Mouse (Mus musculus): ENCODE results near the gene Nsg2. TPM values are rescaled to one million over a fixed set of nuclear protein-coding genes. Genes with fewer than 3 reads are reported as not detected.

Gene Nsg2
- total and polyA plus RNA-seq, 2 experiments from 2014 or later: 641 to 1,042 TPM

DNA sequence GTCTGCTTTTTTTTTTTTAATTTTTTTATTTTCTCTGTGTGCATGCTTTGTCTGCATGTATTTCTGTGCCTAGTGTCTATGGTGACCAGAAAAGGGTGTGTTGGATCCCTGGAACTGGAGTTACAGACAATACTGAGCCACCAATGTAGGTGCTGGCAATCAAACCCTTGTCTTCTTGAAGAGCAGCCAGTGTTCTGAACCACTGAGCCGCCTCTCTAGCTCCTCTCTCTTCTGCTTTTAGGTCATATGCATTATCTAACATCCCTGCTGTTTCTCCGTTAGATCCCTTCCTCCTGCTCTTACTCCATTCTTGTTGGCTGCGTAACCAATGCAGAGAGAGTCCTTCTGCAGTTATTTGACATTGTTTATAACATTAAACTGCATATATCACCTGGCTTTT lies 8.6 kb downstream of the Nsg2 start:
- Histone ChIP-seq H3K36me3 (ENCODE audit: insufficient read depth, low read length) (peaks cover 20% of the 10 kb centered on the region), H3K27me3 (ENCODE audit: insufficient read depth, low read length) (no peaks in the 10 kb centered on the region), H3K9ac (replicated peaks; ENCODE audit: low read length, poor library complexity, severe bottlenecking) (no peak overlapping the region), H3K9me3 (ENCODE audit: low read length) (no peaks in the 10 kb centered on the region), H3K4me2 (ENCODE audit: low read depth, low read length, poor library complexity, severe bottlenecking) (peak overlapping the region; percentile 34), H3K4me3 (ENCODE audit: low read depth, low read length) (no peak overlapping the region), H3K27ac (ENCODE audit: low read depth, low read length) (peak overlapping the region; percentile 68; the same call in 1 of the 2 replicates), H3K4me1 (ENCODE audit: insufficient read depth, low read length) (peaks cover 27% of the 10 kb centered on the region)
- TF ChIP-seq CTCF (IDR thresholded peaks at IDR 0.05): no peak
- WGBS: 46% methylated on average over 3 of the region's 3 CpGs
- DNase-seq (ENCODE audit: low spot score): no peak
- no peak for ATAC-seq (ENCODE audit: low FRiP score)

DNA sequence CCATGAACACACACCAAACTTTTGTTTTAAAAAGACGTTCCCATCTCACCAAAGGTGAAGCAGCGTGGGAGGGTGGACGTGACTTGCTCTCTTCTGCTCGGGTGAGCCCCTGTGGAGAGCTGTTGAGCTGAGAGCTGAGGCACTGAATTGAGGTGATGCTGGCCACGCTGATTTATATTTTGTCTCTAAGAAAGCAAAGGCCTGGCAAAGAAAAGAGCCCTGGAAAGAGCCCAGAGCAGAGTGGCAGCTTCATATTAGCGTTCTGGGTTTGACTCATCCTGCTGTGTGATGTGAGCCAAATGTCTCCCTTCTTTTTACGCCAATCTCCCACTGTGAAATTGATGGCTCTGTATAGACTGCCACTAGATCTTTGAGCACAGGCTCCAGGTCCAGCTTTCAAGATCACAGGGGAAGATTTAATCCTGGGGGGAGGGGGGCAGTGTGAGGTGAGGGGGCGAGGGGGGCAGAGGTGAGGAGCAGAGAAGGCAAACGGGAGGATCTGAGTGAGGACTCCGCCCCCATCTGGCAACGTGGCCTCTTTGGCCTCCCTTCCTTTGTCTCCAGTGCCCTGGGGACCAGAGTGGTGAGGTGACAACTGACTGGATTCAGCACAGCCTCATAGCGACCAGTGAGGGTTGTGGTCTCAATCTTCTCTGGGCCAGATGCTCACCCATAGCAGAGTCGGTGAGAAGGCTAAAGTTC lies 9.8 kb downstream of the Nsg2 start:
- Histone ChIP-seq H3K36me3 (ENCODE audit: insufficient read depth, low read length) (peaks cover 13% of the 10 kb centered on the region), H3K9me3 (ENCODE audit: low read length) (no peaks in the 10 kb centered on the region), H3K9ac (replicated peaks; ENCODE audit: low read length, poor library complexity, severe bottlenecking) (peak overlapping the region; percentile 29; the same call in 1 of the 2 replicates), H3K27ac (ENCODE audit: low read depth, low read length) (peak overlapping the region; percentile 68), H3K4me3 (ENCODE audit: low read depth, low read length) (no peak overlapping the region), H3K4me2 (ENCODE audit: low read depth, low read length, poor library complexity, severe bottlenecking) (no peak overlapping the region), H3K4me1 (ENCODE audit: insufficient read depth, low read length) (peaks cover 30% of the 10 kb centered on the region), H3K27me3 (ENCODE audit: insufficient read depth, low read length) (no peaks in the 10 kb centered on the region)
- DNase-seq (ENCODE audit: low spot score): peak; percentile 71
- TF ChIP-seq CTCF (IDR thresholded peaks at IDR 0.05): no peak
- WGBS: 6% methylated on average over 13 of the region's 13 CpGs
- ATAC-seq (ENCODE audit: low FRiP score): peak; percentile 21; the same call in 1 of the 2 replicates

DNA sequence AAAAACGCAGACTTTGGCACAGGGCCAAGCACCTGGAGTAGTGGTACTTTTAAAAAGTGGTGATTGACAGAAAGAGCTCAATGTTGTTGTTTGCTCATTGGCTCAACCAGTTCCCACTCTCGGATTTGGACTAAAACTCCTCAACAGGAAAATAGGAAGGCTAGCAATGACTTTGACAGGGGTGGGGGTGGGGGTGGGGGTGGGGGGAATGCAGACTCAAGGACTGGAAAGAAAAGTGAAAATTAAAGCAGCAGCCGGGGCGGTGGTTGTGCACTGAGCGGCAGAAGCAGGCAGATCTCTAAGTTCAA lies 10.4 kb downstream of the Nsg2 start:
- no peaks in the 10 kb centered on the region for H3K27me3 ChIP-seq (ENCODE audit: insufficient read depth, low read length)
- H3K4me2 ChIP-seq (ENCODE audit: low read depth, low read length, poor library complexity, severe bottlenecking): no peak overlapping the region
- no peak overlapping the region for H3K4me3 ChIP-seq (ENCODE audit: low read depth, low read length)
- no peak for TF ChIP-seq CTCF (IDR thresholded peaks at IDR 0.05)
- peaks cover 33% of the 10 kb centered on the region for H3K4me1 ChIP-seq (ENCODE audit: insufficient read depth, low read length)
- ATAC-seq (ENCODE audit: low FRiP score): no peak
- H3K36me3 ChIP-seq (ENCODE audit: insufficient read depth, low read length): peaks cover 11% of the 10 kb centered on the region
- WGBS: 38% methylated on average over 5 of the region's 5 CpGs
- no peak overlapping the region for H3K9ac ChIP-seq (replicated peaks; ENCODE audit: low read length, poor library complexity, severe bottlenecking)
- peak overlapping the region; percentile 68 for H3K27ac ChIP-seq (ENCODE audit: low read depth, low read length)
- no peak for DNase-seq (ENCODE audit: low spot score)
- H3K9me3 ChIP-seq (ENCODE audit: low read length): no peaks in the 10 kb centered on the region

DNA sequence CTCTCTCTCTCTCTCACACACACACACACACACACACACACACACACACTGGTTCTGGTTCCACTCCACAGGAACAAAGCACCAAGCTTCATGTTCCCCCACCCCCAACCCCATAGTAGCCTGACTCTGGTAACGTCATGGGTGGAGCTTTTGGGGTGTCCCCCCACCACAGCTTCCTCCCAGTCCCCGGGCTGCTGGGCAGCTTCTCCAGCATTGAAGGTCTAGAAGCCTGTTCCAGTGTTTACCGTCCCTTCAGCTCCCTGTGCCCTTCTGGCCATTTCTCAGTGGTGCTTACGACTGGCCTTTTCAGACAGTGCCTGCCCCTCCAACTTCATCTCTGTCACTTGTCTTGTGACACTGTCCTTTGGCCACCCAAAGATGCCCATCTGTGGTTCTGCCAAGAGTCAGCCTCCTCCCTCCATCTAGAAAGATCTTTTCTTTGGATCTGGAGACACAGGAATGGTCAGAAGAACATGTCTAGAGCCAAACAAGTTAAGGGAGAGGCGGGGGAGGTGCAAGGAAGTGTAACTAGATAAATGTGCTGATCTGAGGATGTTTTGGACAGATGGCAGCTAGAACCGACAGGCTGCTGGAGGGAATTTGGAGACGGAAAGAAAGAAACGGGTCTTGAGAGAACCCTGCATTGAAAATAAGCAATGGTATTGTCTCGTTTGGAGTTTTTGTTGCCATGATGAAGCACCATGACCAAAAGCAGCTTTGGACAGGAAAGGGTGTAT lies 11.8 kb downstream of the Nsg2 start:
- TF ChIP-seq CTCF (IDR thresholded peaks at IDR 0.05): no peak
- 63% methylated on average over 9 of the region's 9 CpGs for WGBS
- Histone ChIP-seq H3K36me3 (ENCODE audit: insufficient read depth, low read length) (peaks cover 4% of the 10 kb centered on the region; the same call in 1 of the 2 replicates), H3K27ac (ENCODE audit: low read depth, low read length) (peak overlapping the region; percentile 48), H3K4me3 (ENCODE audit: low read depth, low read length) (no peak overlapping the region), H3K4me2 (ENCODE audit: low read depth, low read length, poor library complexity, severe bottlenecking) (no peak overlapping the region), H3K27me3 (ENCODE audit: insufficient read depth, low read length) (no peaks in the 10 kb centered on the region), H3K4me1 (ENCODE audit: insufficient read depth, low read length) (peaks cover 34% of the 10 kb centered on the region), H3K9ac (replicated peaks; ENCODE audit: low read length, poor library complexity, severe bottlenecking) (no peak overlapping the region), H3K9me3 (ENCODE audit: low read length) (no peaks in the 10 kb centered on the region)
- ATAC-seq (ENCODE audit: low FRiP score) (no peak), DNase-seq (ENCODE audit: low spot score) (no peak)

DNA sequence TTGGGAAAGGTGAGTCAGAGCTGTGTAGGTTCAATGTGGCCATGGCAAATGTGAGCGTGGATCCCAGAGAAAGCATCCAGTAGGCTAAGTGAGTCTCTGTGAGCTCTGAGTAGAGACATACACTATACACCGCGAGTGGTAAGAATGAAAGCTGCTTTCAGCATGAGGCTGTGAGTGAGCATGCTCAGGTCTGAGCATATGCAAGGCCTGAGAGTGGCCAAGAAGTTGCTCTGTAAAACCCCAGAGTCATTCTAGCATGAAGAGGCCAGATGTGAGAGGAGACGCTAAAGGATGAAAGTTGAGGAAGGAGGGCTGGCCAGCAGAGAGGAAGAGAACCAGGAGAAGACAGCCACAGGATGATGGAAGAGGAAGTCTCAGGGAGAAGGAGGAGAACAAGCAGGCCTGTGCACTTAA lies 12.8 kb downstream of the Nsg2 start:
- Histone ChIP-seq H3K4me1 (ENCODE audit: insufficient read depth, low read length) (peaks cover 32% of the 10 kb centered on the region), H3K9me3 (ENCODE audit: low read length) (no peaks in the 10 kb centered on the region), H3K4me2 (ENCODE audit: low read depth, low read length, poor library complexity, severe bottlenecking) (no peak overlapping the region), H3K36me3 (ENCODE audit: insufficient read depth, low read length) (peaks cover 5% of the 10 kb centered on the region; the same call in 1 of the 2 replicates), H3K4me3 (ENCODE audit: low read depth, low read length) (no peak overlapping the region), H3K27me3 (ENCODE audit: insufficient read depth, low read length) (no peaks in the 10 kb centered on the region), H3K9ac (replicated peaks; ENCODE audit: low read length, poor library complexity, severe bottlenecking) (no peak overlapping the region), H3K27ac (ENCODE audit: low read depth, low read length) (no peak overlapping the region; the same call in 1 of the 2 replicates)
- WGBS: 80% methylated on average over 4 of the region's 4 CpGs
- ATAC-seq (ENCODE audit: low FRiP score) (no peak), DNase-seq (ENCODE audit: low spot score) (no peak)
- TF ChIP-seq CTCF (IDR thresholded peaks at IDR 0.05): no peak

DNA sequence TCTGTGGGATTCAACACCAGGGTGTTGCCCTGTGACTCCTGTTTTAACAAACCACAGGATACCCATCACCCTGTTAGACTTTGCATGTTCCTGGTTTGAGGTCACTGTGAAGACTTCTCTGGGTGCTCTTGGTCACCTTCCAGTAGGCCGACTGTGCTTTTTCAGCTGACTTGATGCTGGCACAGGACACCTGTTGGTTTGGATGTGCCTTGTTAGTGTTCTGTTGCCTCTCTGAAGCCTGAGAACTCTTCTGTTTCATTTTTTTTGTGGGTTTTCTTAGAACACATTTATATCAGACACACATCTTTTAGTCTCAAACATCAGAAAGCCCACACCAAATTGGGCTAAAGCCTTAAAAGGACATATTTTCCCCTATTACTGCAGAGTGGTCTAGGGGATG lies 13.3 kb downstream of the Nsg2 start:
- Histone ChIP-seq H3K4me1 (ENCODE audit: insufficient read depth, low read length) (peaks cover 34% of the 10 kb centered on the region), H3K27me3 (ENCODE audit: insufficient read depth, low read length) (no peaks in the 10 kb centered on the region), H3K9me3 (ENCODE audit: low read length) (no peaks in the 10 kb centered on the region), H3K27ac (ENCODE audit: low read depth, low read length) (no peak overlapping the region; the same call in 1 of the 2 replicates), H3K4me3 (ENCODE audit: low read depth, low read length) (no peak overlapping the region), H3K36me3 (ENCODE audit: insufficient read depth, low read length) (peaks cover 10% of the 10 kb centered on the region), H3K4me2 (ENCODE audit: low read depth, low read length, poor library complexity, severe bottlenecking) (no peak overlapping the region), H3K9ac (replicated peaks; ENCODE audit: low read length, poor library complexity, severe bottlenecking) (no peak overlapping the region)
- TF ChIP-seq CTCF (IDR thresholded peaks at IDR 0.05): no peak
- no peak for ATAC-seq (ENCODE audit: low FRiP score)
- 100% methylated on average over 1 of the region's 1 CpGs for WGBS
- no peak for DNase-seq (ENCODE audit: low spot score)

Data from midbrain, postnatal 0 days (tissue).